Mouse (Mus musculus) liver (tissue): Measurements from ENCODE around the gene Scn8a.
"Not testable (repeated sequence)": the region's sequence is repeated elsewhere in the genome, so short reads cannot be mapped to it uniquely, and the experiment has no call there.

Experiments
- DNase-seq: peaks from one replicate; pipeline ENCODE4 v3.0.0-alpha.2; 2020; ENCODE audit warnings: mixed read lengths

Gene Scn8a

GRCm38 (mm10) chr15:100869558-100869957 is at the start of gene Scn8a:
Gene Scn8a (plus strand): TSS chr15:100869858.
- DNase-seq = no peak

DNA sequence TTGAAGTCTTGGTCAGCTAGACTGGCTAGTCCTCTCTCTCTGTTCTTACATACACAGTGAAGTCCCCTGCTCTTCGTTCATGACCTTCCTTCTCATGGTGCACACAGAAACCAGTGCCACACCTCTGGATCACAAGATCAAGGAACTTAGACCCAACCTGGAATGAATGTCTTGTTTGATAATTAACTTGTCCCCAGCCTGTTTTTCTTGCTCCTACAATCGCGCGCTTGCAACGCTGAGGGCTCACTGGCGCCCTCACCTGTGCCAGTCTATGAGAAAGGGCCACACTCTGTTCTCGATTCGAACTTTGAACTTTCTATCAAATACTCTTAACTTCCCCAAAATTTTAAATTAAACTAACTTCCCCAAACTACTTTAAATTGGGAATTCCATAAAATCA is 47.8 kb upstream of the Scn8a start:
- DNase-seq = no peak

- DNase-seq = not testable (repeated sequence)
Observed at GRCm38 (mm10) chr15:100822370-100822769, 47.3 kb upstream of the Scn8a start.

DNA sequence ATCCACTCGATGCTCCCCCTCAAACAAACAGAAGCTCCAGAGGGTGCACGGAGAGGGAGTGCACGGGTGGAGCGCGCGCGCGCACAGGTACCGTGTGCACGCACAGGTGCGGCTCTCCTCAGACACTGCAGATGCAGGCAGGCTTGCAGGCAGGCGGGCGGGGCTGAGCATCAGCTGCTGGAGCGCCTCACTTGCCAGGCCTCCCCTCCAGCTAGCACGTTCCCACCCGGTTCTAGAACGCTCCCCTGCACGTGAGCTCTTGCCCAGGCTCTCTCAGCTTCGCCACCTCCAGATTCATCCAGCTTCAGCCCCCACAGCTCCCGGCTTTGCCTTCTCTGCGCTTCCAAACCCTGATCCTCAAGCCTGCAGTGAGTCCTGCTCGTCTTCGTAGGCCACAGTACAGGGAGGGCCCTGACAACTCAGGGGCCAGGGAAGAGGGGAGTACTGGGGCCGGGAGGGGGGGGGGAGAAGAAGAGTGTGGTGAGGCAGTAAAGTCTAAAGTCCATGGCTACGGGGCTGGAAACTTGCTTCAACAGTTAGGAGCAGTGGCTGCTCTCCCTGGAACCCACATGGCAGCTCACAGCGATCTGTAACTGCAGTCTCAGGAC is 44.3 kb upstream of the Scn8a start:
- DNase-seq = no peak

- no peak for DNase-seq
Observed at GRCm38 (mm10) chr15:100826076-100826475, 43.6 kb upstream of the Scn8a start.

DNA sequence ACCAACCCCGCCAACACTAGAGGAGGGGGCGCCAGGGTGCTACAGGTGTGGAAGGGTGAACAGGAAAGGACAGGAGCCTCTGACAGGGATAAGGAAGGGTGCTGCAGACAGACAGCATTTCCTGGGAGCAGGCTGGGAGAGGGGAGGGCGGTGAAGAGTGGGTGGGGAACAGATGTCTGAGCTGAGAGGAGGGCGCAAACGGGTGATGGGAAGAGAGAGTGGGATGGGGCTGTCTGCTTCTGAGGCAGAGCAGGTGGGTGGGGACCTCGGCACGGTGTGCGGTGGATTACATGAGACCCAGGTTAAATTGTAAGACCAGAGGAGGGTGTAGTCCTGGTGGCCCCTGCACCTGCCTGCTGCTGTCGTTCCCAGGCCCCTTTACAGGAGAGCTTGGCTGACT is 39.9 kb upstream of the Scn8a start:
- no peak for DNase-seq

DNA sequence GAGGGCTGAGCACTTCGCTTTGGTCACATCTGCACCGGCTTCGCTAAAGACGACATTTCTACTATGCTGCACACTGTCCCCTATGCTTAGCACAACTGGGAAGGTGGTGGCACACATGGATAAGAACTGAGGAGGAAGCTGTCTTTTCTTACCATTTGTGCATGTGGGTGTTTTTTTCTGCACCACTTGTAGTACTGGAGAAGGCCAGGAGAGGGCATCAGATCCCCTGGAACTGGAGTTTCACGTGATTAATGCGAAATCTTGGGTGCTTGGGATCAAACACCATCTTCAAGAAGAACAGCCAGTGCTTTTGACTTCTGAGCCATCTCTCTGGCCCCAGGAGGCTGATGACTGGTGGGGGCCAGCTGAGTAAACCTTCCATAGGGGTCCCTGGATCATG is 39.0 kb upstream of the Scn8a start:
- no peak for DNase-seq

DNA sequence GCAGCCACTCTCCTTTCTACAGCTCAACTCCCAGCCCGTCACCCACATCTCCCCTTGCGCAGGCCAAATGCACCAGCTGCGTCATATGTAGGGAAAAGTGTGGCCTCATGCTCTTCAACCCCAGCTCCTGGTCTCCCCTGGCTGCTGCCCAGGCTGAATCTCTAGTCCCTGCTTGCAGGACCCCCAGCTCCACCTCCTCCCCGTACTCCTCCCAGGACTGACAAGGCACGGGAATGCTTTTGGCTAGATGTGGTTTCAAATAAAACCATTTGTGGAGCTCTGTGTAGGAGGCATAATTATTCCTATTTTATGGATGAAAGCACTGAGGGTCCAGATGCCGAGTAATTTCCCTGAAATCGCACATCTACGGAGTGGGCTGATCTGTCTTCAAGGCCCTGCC is 37.5 kb upstream of the Scn8a start:
- no peak for DNase-seq

- no peak for DNase-seq
Observed at GRCm38 (mm10) chr15:100832784-100833183, 36.9 kb upstream of the Scn8a start.

- DNase-seq = no peak
Observed at GRCm38 (mm10) chr15:100836729-100837128, 32.9 kb upstream of the Scn8a start.

DNA sequence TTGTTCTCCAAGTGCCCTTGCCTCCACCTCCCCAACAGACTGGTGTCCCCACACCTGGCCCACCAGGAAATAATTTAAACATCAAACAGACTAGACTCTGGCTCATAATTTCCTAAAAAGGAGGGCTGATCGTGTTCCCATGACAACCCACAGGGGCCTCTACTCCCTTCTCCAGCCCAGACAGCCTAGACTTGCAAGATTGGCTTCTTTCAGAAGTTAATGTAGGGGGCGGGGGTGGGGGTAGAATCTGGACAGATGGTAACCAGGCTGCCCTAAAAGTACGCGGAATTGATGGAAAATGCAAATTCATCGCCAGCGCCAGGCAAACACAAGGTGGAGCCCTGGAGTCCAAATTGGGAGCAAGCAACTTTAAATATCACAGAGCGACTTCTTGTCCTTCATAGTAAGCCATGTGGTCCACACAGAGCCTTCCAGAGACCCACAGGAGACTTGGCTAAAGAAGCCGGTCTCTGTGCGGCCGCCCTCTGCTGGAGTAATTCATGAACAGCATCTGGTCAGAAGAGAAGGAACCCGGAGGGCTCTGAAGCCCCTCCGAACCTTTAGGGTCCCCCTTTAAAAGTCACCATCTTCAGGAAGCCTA is 31.0 kb upstream of the Scn8a start:
- DNase-seq = peak; percentile 40

GRCm38 (mm10) chr15:100844336-100844735 is 25.3 kb upstream of the Scn8a start:
- DNase-seq = no peak

GRCm38 (mm10) chr15:100845049-100845879 is 24.4 kb upstream of the Scn8a start:
- peak; percentile 19 for DNase-seq

- DNase-seq = no peak
Observed at GRCm38 (mm10) chr15:100847193-100847592, 22.5 kb upstream of the Scn8a start.

GRCm38 (mm10) chr15:100857586-100857985 is 12.1 kb upstream of the Scn8a start:
- no peak for DNase-seq

GRCm38 (mm10) chr15:100860856-100861255 is 8.8 kb upstream of the Scn8a start:
- DNase-seq = no peak

GRCm38 (mm10) chr15:100865556-100865955 is 4.1 kb upstream of the Scn8a start:
- DNase-seq = no peak

GRCm38 (mm10) chr15:100870001-100870774 is 530 bp downstream of the Scn8a start:
- DNase-seq = peak; percentile 51

DNA sequence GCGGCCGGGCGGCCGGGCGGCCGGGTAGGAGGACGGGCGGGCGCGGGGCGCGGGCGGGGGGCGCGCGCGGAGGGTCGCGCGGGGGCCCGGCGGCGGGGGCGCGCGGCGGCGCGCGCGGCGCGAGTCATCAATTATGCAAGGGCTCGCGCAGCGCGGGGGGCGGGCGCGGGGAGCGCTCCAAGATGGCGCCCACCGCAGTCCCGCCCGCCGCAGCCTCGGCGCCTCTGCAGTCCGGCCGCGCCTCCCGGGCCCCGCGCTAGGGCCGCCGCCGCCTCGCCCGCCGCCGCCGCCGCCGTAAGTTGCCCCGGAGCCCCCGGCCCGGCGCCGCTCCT is 1.1 kb downstream of the Scn8a start:
- DNase-seq = peak; percentile 23

GRCm38 (mm10) chr15:100871107-100872011 is 1.7 kb downstream of the Scn8a start:
- DNase-seq = no peak

DNA sequence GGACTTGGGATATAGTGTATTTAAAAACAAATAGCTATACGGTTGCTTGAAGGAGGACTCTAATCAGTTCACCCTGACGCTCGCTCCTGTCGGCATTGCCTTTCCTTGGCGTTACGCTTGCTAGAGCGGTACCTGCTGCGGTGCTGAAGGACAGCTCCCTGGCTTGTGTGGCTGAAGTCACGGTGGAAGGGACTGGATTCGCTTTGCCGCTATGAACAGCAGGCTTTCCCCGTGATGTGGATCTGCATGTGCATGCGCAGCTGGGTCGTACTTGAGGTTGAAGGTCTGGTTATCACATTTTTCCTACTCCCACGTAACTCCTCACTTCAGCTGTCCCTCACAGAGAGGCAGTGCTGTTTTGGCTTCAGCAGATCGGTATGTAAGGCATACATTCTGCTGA is 3.5 kb downstream of the Scn8a start:
- DNase-seq = peak; percentile 70

- no peak for DNase-seq
Observed at GRCm38 (mm10) chr15:100879073-100879472, 9.4 kb downstream of the Scn8a start.
